Mouse (Mus musculus) yolk sac, embryonic 10.5 days (tissue): Measurements from ENCODE around the gene Extl1.
"Not testable (repeated sequence)": the region's sequence is repeated elsewhere in the genome, so short reads cannot be mapped to it uniquely, and the experiment has no call there.

Experiments
- DNase-seq: peaks from one replicate; pipeline ENCODE4 v3.0.0-alpha.2; 2017; ENCODE audit warnings: low spot score

Extl1 gene

DNA sequence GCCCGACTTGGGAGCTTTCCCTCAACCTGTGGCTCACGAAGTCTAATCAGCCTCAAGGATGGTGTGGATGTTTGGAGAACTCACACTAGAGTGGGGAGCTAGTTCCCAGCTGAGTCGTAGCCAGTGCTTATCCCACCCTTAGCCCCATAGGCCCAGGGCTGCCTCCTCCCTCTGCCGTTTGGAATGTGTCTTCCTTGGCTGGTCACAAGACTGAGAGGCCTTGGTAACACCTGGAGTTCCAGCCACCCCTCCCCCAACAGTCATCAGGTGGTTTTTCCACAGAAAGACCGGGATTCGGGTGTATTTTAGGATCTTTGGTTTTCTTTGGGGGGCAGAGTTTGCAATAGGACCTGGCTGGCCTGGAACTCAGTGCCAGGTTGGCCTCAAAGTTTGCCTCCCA is 33.0 kb downstream of the Extl1 start:
- no peak for DNase-seq

DNA sequence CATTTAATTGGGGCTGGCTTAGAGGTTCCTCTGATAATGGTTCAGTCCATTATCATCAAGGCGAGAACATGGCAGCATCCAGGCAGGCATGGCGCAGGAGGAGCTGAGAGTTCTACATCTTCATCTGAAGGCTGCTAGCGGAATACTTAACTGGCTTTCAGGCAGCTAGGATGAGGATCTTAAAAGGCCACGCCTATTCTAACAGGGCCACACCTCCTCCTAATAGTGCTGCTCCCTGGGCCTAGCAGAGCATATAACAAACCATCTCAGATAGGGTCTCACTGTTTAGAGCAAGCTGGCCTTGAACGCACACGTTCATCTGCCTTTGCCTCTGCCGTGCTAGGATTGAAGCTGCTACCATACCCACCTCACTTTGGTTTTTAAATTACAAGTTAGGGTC is 33.8 kb downstream of the Extl1 start:
- DNase-seq: no peak

DNA sequence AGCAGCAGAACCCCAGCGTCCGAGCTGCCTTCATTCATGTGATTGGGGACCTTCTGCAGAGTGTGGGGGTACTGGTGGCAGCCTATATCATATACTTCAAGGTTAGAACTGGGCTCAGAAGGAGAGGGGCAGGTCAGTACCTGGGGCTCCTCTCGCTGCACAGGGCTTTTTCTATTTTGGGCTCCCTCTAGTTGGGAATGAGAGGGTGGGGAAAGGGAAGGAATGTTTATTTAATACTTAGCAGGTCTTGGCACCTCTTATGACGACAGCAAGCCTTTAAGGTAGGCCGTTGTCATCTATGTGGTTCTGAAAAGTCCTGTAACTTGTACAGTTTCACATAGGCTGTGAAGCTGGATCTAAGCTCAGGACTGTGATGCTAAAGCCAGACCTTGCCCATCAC is 35.1 kb downstream of the Extl1 start:
- DNase-seq: no peak

DNA sequence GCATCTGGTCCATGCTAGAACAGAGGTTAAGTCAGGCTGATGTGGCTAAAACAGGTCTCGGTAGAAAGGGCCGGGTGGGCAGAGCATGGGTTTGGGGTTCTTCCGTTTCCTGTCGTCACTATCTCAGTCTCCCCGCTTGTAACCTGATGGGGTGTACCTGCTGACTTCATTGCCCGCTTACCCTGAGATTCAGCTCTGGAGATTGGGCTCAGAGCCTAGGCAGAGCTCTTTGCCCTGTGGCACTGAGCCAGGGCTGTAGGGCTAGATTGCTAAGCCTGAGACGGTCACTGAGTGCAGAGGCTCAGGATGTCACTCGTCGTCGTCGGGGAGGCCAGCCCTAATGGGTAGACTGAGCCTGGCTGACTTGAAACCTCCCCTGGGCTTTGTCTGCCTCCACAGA is 35.6 kb downstream of the Extl1 start:
- no peak for DNase-seq

DNA sequence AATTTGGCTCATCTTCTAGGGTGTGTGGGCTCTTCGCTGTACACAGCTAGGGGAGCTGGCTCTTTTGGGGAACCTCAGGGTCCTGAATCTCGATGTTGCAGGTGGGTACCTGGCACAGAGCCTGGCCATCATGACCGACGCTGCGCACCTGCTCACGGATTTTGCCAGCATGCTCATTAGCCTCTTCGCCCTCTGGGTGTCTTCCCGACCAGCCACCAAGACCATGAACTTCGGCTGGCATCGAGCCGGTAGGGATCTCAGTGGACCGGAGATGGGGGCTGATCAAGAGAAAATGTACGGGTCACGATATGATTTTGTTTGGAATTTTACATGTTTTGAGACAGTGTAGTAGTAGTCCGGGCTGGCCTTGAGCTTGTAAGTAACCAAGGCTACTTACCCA is 37.8 kb downstream of the Extl1 start:
- DNase-seq: no peak

GRCm38 (mm10) chr4:134344620-134345019 is 39.0 kb downstream of the Extl1 start:
- DNase-seq: no peak

- peak; percentile 57 for DNase-seq
These were observed 40.3 kb downstream of the Extl1 start, which contains the start of gene Slc30a2 for GRCm38 (mm10) chr4:134343071-134344031. Slc30a2 (plus strand) TSS chr4:134343181.

DNA sequence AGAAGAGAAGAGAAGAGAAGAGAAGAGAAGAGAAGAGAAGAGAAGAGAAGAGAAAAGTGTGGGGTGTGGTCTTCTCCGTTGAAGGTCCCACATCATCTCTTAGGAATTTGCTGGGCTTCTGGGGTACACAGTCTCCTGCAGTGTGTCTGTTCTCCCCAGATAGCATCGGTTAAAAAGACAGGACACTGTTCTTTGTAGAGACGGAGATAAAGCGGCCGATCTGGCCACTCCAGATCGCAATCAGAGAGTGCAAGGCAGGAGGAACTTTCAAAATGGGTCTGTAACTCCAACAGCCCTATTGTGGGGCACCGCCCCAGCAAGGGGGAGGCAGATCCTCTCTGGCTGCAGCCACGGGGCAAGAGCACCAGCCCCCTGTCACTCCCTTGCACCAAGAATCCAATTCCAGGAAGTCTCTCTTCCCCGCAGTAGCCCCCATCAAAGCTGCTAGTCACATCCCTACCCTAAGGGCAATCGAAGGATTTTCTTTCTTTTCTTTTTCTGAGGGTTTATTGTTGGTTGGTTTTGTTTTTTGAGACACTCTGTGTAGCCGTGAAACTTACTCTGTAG is 41.4 kb downstream of the Extl1 start:
- DNase-seq: no peak

DNA sequence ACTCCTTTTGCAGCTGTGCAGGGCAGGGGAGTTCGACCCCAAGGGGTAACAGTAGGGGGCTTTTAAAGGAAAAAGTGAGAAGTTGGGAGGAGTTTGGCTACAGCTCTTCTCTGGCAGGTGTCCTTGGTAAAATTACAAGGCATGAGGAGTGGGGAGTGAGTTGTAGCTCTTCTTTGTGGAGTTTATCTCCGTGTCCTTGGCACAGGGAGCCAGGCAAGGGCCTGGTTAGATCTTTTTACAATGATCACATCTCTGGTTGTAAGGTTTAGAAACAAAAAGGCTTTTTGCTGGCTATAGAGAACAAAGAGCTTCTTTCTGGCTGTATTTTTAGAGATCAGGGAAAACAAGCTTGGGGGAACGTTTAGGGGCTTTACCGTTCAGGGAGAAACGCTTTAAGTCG is 42.4 kb downstream of the Extl1 start:
- DNase-seq: not testable (repeated sequence)

- no peak for DNase-seq
These were observed 53.4 kb downstream of the Extl1 start for GRCm38 (mm10) chr4:134330281-134330680.

DNA sequence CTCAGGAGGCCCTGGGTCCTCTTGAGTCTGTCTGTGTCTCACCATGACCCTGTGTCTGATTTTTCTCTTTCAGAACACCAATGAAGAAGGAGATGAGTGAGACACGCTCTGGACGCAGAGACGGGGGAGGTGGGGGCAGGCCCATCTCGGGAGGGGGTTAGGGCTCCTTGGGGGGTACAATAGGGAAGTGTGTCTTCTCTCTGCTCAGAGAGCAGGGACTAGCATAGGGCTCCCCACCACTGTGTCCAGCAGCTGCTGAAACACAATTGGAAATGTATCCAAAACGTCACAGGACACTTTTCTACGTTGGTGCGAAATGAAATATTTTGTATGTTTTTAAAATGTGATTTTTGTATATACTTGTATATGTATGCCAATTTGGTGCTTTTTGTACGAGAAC is 54.8 kb downstream of the Extl1 start:
- DNase-seq: no peak

DNA sequence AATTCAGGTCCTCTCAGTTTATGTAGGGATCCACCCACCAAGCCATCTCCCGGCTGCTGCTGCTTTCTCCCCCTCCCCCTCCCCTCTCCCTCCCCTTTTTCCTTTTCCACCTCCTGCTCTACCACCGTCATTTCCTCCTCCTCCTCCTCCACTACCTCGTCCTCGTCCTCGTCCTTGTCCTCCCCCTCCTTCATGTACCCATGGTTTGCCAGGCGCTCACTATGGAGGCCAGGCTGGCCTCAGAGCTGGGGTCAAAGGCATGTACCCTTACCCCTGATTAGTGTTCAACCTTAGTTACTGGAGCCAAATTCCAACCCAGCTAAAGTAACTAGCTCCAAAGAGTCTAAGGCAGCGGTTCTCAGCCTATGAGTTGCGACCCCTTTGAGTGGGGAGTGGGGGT is 55.5 kb downstream of the Extl1 start:
- DNase-seq: no peak

DNA sequence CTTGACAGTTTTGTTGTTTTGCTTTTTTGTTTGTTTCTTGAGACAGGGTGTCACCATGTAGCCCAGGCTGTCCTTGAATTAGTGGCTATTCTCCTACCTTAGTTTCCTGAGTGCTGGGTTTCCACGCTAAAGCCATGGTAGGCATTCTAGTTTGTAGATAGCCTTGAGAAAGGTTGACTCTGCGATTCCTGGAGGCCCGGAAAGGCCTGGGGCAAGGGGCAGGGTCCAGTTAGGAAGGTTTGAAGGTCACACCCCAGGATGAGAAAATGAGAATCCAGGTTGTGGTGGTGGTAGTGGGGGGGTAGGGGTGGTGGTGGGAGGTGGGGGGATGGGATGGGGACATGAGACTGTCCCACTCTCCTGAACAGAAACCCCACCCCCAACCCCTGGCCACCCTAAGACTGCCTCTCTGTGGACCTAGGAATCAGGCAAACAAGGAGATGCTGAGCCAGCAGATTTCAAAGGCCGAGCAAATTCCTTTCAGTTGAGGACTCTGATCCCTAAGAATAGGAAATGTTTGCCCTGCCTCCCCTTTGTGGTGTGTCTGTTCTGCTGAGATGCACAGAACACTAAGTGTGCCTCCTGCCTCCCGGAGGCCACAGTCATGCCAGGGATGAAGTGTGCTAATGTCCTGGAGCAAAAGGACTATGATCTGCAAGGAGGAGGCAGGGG is 56.7 kb downstream of the Extl1 start:
- DNase-seq: peak; percentile 92

DNA sequence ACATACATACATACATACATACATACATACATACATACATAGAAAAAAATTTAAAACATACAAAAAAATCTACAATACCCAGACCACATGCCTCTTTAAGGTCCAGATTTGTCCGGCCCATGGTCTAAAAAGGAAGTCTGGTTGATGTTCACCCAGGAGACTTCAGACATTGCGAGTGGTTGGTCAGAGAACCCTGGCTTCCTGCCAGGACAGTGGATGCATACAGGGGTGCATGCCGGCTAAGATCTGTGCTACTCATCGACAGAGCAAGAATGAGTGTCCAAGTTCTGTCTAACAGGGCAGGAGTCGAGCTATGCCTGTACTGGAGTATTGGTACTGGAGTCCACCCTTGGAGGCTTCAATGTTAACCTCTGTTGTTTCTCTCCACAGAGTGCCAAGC is 59.0 kb downstream of the Extl1 start:
- DNase-seq: peak; percentile 59

GRCm38 (mm10) chr4:134321524-134321923 is 62.1 kb downstream of the Extl1 start:
- no peak for DNase-seq

DNA sequence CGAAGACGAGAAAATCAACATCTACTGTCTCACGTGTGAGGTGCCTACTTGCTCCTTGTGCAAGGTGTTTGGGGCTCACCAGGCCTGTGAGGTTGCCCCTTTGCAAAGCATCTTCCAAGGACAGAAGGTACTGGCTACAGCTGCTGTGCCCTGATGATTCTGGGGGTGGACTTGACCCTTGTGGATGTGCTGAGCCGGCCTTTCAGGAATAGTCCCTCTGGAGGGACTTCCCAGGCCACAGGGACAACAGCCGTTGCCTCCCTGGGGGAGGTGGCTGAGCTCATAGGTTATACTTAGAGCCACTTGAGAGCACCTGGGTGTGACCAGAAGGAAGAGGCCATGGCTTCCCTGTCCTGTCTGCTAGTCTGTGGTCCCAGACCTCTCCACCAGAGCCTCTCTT is 64.0 kb downstream of the Extl1 start:
- DNase-seq: no peak

DNA sequence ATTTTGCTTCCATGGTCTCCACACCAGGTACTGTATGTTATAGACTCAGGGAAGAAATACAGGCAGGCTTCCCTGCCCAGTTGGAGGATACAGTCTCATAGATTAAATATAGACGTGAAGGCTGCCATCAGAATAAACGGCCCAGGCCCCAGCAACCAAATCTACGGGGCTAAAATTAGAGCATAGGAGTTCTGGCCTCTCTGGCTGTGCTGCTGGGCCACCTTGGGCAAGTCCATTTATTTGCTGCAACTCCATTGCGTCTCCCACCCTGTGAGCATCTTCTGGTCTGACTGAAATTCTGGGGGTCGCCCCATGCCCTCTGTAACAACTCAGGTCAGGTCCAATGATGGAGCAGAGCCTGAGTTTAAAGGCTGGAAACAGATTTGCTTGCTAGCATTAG is 64.6 kb downstream of the Extl1 start:
- no peak for DNase-seq

DNA sequence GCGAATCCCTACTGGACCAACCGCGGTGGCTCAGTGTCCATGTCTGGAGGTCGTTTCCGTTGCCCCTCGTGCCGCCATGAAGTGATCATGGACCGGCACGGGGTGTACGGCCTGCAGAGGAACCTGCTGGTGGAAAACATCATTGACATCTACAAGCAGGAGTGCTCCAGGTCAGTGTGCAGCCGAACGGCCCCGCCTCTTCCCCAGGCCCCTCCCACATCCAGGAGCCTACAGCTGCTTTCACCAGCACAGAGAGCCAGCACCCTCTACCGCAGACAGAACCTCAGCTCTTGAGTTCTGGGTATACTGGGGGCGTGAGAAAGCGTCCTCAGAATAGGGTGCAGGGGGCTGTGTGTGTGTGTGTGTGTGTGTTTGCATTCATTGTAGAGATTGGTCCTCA is 67.3 kb downstream of the Extl1 start:
- DNase-seq: peak; percentile 55

GRCm38 (mm10) chr4:134315470-134315869 is 68.2 kb downstream of the Extl1 start:
- no peak for DNase-seq

DNA sequence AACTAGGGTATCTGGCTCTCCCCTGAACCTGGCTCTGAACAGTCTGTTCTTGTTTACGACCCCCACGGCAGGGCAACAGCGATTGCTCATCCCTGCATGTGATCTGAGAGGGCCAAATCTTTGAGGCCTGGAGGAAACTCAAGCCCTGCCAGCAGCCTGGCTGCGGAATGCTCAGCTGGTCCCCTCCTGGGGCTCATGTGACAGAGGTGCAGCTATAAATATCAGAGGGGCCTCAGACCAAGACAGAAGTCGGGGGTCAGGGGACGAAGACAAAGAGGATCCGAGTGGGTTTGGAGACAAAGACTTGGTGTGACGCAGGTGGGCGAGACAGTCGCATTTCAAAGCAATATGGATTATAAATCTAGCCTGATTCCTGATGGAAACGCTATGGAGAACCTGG is 68.8 kb downstream of the Extl1 start, which contains the start of gene Trim63:
Gene Trim63, plus strand, starts transcription at position 245 of the 400 bp plus-strand sequence.
- no peak for DNase-seq

- DNase-seq: no peak
These were observed 69.5 kb downstream of the Extl1 start for GRCm38 (mm10) chr4:134314081-134314655.

GRCm38 (mm10) chr4:134312901-134313300 is 70.7 kb downstream of the Extl1 start:
- DNase-seq: no peak

- no peak for DNase-seq
These were observed 71.3 kb downstream of the Extl1 start for GRCm38 (mm10) chr4:134312341-134312740.
